Mouse (Mus musculus) spleen, adult 2 months (tissue): Measurements from ENCODE around the gene Pcyt1a.

Experiments used
- CTCF ChIP-seq: fragments of 200-500 bp; IDR thresholded peaks from 2 replicates; pipeline ENCODE4 v1.5.1; 2011; ENCODE audit warnings: mild to moderate bottlenecking, inconsistent platforms; ENCODE audit not compliant: insufficient read depth, insufficient read length, insufficient replicate concordance; ENCODE audit errors: extremely low read depth
- POLR2A ChIP-seq: fragments of 200-500 bp; IDR thresholded peaks from 2 replicates; pipeline ENCODE4 v1.6.1; 2011; ENCODE audit warnings: low read depth, low read length, inconsistent platforms

DNA sequence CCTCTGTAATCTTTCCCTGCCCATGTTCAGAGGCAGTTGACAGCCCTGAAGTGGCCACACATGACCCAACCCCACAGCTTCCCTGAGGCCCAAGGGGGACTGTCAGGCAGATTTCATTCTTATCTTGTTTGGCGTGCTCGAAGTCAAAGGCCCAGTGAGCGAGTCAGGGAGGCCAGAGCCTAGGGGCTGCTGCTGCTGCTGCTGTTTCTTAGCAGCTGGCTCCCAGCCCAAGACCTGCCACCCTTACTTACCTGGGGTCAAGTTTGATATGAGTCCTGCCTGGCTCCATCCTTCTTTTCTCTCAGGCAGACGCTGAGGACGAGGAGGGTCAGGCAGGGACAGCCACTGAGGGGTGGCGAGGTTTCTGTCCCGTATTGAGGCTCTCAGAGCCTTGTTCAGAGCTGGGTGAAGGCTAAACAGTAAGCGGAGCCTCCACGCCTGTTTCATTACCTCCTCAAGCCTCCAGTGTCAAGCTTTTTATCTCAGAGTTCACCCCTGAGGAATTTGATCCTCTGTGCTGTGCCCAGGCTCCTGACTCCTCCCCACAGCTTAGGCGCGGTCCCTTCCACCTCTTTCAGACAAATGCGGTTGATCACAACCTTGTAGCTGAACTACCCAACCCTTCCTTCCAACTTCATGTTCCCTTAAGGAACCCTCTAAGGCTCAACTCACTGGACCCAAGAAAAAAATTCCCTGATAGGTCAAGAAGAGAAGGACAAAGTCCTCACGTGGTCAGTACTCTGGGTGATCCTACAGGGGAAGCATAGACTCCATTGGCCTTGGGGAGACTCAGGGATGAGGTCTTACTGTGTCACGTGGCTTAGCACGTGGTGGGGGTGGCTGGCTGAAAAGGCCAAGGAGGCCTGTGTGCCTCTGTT lies 56.8 kb downstream of the Pcyt1a start, which contains the start of gene Slc51a:
- TF ChIP-seq CTCF (no peak), POLR2A (no peak)
